Mouse (Mus musculus): Measurements from ENCODE around the gene Guca1a.
"Not testable (repeated sequence)": the region's sequence is repeated elsewhere in the genome, so short reads cannot be mapped to it uniquely, and the experiment has no call there.

The Guca1a gene

DNA sequence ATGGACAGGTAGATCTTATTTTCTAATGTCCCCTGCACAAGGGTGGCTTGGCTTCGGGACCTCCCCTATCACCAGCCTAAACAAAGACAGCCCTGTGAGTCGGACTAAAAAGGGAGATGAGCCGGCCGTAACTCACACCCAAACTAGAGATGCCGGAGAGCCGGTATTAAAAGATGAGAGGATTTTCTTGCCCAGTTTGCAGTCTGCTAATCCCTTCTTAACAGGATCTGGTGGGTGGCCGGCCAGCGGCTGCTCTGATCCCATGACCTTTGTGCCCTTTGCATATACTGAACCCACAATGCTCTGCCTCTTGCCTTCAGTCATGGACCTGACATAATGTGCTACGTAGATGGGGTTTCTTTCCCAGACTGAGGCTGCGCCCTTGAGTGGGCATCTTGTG lies at the start of gene Guca1a:
Gene Guca1a, minus strand, starts transcription at position 134 of the 400 bp plus-strand sequence.
- DNase-seq (ENCODE audit: extremely low spot score, low spot score) = no peak

DNA sequence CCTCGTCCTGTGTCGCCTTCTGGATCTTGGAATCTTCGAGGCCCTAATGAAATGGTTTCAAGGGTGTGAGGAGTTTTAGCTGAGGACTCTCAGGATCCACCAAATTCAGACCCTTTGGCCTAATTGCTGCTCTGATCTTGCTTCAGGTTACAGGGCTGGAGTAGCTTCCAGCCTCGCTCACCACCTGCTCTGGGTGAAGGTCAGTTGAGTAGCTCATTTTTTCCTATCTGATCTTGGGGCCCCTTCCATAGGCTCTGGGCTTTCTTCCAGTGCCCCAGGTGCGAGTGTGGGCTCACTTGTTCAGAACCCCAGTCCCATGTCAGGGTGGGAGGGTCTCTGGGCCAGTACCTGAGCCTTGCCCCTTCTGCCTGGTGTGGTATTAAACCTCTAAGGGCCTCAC lies 49.0 kb upstream of the Guca1a start:
- DNase-seq (ENCODE audit: extremely low spot score, low spot score) = no peak

GRCm38 (mm10) chr17:47448523-47449372 lies 48.4 kb upstream of the Guca1a start:
- DNase-seq (ENCODE audit: extremely low spot score, low spot score) = no peak

- no peak for DNase-seq (ENCODE audit: extremely low spot score, low spot score)
Observed at GRCm38 (mm10) chr17:47446561-47446960, 46.2 kb upstream of the Guca1a start.

DNA sequence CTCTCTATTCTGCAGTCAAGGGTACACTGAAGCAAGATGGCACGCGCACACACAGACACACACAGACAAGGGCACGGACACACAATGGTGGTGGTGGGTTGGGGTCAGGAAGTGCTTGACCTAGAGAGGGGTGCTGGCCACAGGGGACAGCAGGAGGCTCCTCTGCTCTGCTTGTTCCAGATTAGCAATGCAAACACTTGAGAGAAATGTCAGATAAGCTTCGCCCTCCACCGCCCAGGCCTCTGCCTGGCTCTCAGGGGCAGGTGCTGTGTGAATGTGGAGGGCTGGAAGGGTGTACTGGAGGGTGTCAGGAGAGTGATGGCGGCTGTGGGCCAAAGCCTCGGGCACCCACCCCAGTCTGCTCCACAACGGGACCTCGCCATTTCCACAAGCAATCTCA lies 45.6 kb upstream of the Guca1a start:
- DNase-seq (ENCODE audit: extremely low spot score, low spot score) = no peak

- DNase-seq (ENCODE audit: extremely low spot score, low spot score) = no peak
Observed at GRCm38 (mm10) chr17:47445518-47445917, 45.1 kb upstream of the Guca1a start.

GRCm38 (mm10) chr17:47444113-47444512 lies 43.7 kb upstream of the Guca1a start:
- DNase-seq (ENCODE audit: extremely low spot score, low spot score) = no peak

GRCm38 (mm10) chr17:47442271-47442670 lies 41.9 kb upstream of the Guca1a start:
- DNase-seq (ENCODE audit: extremely low spot score, low spot score) = no peak

GRCm38 (mm10) chr17:47441296-47442051 lies 41.1 kb upstream of the Guca1a start:
- no peak for DNase-seq (ENCODE audit: extremely low spot score, low spot score)

- no peak for DNase-seq (ENCODE audit: extremely low spot score, low spot score)
Observed at GRCm38 (mm10) chr17:47440359-47440890, 40.0 kb upstream of the Guca1a start.

DNA sequence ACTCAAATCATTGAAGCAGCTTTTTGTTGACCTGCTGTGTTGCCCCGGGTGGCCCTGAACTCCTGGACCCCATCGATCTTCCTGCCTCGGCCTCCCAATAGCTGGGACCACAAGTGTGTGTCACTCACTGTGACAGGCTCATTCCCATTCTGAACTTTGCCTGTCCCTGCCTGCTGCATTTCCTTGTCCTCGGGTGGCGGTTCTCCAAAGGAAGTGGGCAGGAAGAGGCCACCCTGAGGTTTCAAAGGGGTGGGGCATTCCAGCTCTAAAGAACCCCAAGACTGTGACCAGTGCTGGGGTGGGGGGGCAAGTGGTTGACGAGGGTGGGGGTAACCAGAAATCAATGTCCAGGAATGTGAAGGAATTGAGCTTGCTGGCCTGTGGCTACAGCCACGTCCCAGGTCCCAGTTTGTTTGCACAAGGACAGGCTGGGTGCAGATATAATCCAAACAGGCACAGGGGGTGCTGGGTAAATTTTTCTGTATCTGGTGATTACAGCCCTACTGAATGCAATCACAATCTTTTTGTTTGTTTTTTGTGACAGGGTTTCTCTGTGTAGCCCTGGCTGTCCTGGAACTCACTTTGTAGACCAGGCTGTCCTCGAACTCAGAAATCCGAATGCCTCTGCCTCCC lies 39.1 kb upstream of the Guca1a start:
- DNase-seq (ENCODE audit: extremely low spot score, low spot score) = no peak

DNA sequence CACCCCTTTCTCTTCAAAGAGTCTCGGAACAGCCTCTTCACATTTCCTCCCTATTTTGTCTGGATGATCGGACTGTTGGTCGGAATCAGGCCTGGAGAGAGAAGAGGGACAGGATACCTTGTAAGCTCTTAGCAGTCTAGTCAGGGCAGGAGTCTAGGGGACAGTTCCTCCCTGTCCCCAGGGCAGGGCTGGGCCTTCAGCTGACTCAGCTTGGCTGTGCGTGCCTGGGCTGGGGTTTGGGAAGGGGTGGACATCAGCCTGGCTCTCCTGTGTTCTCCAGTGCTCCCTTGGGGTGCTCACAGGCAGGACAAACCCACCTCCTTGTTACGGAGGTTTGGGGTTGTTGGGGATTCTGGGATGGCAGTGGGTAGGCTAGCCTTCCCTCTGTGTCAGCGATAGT lies 38.2 kb upstream of the Guca1a start:
- DNase-seq (ENCODE audit: extremely low spot score, low spot score) = no peak

GRCm38 (mm10) chr17:47436907-47437547 lies 36.6 kb upstream of the Guca1a start, which contains the start of gene 1700001C19Rik:
1700001C19Rik (minus strand) TSS chr17:47437376.
- DNase-seq (ENCODE audit: extremely low spot score, low spot score) = no peak

- no peak for DNase-seq (ENCODE audit: extremely low spot score, low spot score)
Observed at GRCm38 (mm10) chr17:47436156-47436906, 35.9 kb upstream of the Guca1a start, which contains the start of gene AI661453. AI661453 (plus strand) TSS chr17:47436615.

DNA sequence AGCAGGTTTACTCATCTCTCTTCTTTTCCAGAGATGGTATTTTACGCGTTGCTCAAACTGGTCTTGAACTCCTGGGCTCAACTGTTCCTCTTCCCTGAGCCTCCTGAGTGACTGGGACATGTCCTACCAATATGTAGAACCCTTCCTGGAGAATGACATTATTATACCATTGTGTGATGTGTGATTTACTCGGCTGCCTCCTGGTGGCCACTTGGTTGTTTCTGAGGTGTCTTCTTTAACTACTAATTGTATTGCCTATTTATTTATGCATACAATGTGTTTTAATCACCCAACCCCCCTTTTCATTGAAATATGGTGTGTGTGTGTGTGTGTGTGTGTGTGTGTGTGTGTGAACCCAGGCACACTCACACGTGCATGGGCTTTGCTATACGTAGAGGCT lies 30.4 kb upstream of the Guca1a start:
- no peak for DNase-seq (ENCODE audit: extremely low spot score, low spot score)

- peak; percentile 52 for DNase-seq (ENCODE audit: extremely low spot score, low spot score)
Observed at GRCm38 (mm10) chr17:47428831-47429304, 28.5 kb upstream of the Guca1a start.

GRCm38 (mm10) chr17:47427316-47427715 lies 26.9 kb upstream of the Guca1a start:
- DNase-seq (ENCODE audit: extremely low spot score, low spot score) = no peak

DNA sequence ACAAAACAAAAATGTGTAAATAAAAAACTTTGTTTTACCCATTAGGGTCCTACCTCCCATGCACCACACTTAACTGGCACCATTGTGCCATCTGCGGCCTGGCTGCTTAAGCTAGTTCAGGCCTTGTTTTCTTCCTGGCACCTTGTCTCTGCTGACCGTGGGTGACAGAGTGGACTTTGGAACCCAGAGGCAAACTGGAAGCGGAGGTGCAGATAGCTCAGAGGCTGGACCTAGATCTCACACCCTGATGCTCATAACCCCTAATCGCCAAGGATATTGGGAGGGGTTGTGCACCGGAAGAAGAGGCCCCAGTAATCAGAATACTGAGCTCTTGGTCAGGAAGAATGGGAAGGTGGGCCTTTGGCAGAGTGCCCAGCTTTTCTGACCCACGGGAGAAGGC lies 23.8 kb upstream of the Guca1a start:
- no peak for DNase-seq (ENCODE audit: extremely low spot score, low spot score)

- not testable (repeated sequence) for DNase-seq (ENCODE audit: extremely low spot score, low spot score)
Observed at GRCm38 (mm10) chr17:47422616-47423015, 22.2 kb upstream of the Guca1a start.

DNA sequence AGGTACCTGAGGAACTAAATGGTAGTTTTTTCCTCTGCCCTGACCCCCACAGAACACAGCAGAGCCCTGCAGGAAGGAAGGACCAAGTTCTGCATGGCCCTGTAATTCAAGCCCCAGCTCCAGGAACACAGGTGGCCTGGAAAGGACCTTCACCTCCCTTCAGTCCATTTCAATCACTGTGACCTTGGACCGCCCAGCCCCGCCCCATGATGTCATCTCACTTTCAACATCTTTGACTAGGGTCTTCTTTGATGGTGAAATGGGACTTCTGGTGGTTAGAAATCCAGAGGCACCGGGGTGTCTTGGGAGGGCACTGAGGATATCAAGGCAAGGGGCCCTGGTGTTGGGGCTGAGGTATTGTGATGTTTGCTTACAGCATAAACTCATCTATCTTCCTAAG lies 21.2 kb upstream of the Guca1a start:
- no peak for DNase-seq (ENCODE audit: extremely low spot score, low spot score)

Data from neural tube, embryonic 10.5 days (tissue).